Mouse (Mus musculus) ES-CJ7 (cell line): Measurements from ENCODE around the gene Cers6.

Source experiments
- DNase-seq: peaks from one replicate; pipeline ENCODE4 v3.0.0; 2011; ENCODE audit warnings: low read depth, low spot score

The Cers6 gene

DNA sequence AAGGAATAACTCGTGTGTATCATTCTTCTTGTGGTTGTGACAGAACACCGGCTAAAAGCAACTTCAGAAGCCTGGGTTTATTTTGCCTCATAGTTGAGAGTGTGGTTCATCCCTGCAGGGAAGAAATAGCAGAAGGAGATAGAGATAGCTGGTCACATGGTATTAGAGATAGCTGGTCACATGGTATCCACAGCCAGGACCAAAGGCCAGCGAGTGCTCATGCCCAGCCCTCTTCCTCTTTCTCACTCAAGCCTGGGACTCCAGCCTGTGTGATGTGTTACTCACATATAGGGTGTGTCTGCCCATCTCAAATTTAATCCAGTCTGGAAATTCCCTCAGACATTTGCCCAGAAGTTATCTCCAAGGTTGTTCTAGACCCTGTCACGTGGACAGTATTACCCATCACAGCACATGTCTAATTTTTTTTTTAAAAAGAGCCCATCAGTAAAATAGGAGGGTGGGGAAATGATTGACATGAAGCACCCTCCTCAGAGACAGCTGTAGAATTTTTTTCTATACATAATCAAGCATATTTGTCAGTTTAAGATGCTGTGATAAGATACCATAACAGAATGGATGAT lies 17.9 kb downstream of the Cers6 start:
- DNase-seq, result no peak

GRCm38 (mm10) chr2:68884573-68884972 lies 23.3 kb downstream of the Cers6 start:
- DNase-seq, result no peak

- no peak for DNase-seq
Observed at GRCm38 (mm10) chr2:68885206-68885605, 24.0 kb downstream of the Cers6 start.

- peak; percentile 79 for DNase-seq
Observed at GRCm38 (mm10) chr2:68885766-68886496, 24.7 kb downstream of the Cers6 start.

DNA sequence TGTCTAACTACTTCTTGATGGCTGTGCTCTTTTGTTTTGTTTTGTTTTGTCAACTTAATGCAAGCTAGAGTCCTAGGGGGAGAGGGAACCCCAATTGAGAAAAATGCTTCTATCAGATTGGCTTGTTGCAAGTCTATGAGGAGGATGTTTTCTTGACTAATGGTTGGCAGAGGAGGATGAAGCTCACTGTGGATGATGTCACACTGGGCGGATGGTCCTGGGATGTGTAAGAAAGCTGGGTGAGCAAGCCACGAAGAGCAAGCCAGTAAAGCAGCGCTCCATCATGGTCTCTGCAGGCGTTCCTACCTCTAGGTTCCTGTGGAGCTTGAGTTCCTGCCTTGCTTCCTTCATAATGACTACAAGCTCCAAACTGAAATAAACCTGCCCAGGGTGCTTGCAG lies 25.4 kb downstream of the Cers6 start:
- DNase-seq, result peak; percentile 20

DNA sequence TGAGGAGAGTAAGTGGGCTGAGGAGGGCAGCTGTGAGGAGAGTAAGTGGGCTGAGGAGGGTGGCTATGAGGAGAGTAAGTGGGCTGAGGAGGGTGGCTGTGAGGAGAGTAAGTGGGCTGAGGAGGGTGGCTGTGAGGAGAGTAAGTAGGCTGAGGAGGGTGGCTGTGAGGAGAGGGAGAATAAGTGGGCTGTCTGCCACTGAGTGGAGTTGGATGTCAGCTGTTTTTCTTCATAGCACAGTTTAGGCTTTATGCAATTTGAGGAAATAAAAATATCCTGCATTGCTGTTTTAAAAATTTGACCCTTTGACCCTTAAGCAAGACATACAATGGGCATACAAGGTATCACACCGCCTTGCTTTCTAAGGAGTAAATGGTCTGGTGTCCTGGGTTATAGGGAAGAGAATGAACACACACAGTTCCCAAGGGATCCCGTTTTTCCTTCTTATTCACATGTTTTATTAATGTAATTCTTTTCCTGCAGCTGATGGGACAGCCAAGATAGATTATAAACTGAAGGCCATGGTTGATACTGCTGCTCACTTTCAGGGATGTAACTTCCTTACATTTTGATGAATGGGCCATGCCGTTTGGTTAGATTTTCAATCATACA lies 27.0 kb downstream of the Cers6 start:
- DNase-seq, result no peak

- DNase-seq, result peak; percentile 62
Observed at GRCm38 (mm10) chr2:68889661-68890170, 28.5 kb downstream of the Cers6 start.

DNA sequence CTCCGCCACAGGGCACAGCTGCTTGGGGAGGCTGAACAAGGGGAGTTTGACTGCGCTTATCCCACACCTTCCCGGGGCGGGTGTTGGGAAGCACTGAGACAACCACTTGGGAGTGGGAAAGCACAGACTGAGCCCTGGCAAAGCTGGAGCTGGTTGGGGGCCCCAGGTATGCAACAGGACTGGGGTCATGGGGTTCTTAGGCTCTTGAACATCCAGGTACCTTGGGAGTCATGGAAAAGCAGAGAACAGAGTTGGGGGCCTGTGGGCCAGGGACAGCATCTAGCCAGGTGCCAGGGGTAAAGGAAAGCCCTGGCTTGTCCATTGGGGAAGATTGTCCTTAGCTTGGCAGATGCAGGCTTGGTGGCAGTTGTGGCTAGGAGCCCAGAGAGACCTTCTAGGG lies 31.2 kb downstream of the Cers6 start:
- no peak for DNase-seq

DNA sequence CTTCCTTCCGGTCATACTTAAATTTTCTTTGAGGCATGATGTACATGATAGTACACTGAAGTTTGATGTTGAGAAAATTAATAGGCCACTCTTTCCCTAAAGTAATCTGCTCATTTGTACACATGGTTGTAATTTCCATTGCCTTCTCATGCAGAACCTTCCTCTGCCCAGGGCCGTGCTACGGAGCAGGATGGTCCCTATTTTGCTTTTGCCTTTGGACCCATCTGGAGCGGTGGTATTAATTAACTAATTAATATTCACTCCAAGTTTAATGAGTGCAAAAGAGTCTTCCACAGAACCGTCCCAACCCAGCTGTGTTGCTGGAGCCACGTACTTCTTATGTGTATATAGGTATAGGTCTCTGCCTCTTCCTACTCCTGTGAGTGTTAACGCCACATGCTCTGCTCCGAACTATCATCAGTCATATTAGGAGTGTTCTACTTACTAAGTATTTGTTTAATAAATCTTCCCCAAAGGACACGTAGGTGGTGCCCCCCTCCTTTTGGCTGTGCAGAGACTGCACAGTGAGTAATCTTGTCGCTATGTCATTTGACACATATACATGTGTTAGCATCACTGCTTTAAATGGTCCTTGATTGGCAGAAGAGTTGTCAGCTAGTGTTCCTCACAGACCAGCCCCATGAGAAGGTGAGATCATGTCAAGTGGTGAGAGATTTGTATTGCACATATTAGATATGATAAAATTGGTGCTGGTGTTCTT lies 34.0 kb downstream of the Cers6 start:
- no peak for DNase-seq

DNA sequence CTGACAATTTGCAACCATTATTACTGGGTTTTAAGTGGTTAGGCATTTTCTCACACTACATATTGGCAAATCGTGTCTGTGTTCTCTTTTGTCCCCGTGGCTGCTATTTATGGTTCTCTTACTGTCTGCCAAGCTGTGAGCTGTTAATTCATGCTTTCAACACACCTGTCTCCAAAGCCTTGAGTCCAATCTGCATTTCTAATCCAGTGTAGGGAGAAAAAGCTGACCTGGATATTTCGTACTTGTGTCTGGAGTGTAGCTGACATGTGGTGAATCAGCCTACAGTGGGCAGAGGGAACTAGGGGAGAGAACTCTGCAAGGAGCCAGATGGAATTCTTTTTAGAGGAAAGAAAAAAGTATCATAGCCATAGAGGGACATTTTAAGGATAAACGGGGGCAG lies 35.0 kb downstream of the Cers6 start:
- no peak for DNase-seq

DNA sequence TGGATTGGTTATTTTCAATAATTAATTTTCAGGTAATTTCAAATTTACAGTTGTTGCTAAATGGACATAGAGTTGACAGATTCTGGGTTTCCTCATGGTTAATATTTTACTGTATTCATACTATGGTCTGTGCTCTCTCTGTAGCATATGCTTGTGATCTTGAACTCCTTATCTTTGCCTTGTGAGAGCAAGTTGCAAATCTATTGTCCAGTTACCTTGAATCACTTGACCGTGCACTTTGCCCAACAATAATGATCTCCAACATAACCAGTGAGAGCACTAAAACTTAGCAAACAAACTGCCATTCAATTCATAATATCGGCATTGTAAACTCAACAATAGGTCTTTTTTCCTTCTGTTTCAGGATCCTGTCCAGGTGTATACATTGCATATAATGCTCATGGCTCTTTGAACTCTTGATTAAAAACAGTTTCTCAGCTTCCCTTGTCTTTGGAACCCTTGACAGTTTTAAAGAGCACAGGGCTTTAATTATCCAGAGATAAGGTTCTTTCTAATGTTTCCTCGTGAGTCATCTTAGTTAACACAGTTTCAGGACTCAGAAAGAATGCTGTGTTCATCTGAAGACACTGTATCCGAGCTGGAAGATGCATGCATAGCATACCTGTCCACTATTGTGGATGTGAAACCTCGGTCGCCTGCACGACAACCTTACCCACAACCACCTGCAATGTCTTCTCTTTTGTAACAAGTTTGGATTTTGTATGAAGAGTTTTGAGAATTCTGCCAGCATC lies 38.7 kb downstream of the Cers6 start:
- DNase-seq, result no peak

DNA sequence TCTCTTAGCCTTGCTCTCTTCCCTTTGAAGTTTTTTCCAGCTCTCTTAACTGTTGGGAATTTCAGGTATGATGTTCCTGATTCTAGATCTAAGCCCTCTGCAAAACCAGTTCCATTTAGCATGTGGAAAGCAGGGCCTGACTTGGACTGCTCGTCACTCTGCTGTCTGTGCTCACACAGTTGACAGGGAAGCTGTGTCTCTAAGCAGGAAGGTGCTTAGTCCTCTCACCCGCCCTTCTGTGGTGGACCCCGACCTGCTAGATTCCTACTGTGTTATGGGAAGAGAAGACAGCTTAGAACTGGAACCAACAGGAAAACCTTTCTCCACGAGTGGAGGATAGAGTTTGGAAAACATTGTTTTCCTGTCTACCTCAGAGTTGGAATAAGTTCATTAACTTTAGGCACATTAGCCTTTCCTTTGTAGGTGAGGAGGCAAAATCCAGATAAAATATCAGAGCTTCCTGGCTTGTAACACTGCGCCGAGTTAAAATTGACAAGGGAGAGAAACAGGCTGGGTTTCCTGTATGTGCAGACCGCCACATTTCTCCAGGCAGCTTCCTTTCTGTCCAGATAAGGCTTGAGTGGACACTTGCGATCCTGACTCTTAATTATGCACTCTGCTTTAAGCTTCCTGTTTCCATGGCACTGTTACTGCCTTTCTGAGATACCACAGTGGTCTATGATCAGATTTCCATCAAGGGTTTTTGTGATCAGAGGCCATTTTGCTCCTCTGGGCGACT lies 39.6 kb downstream of the Cers6 start:
- DNase-seq, result no peak

GRCm38 (mm10) chr2:68901708-68902107 lies 40.5 kb downstream of the Cers6 start:
- DNase-seq, result no peak

- no peak for DNase-seq
Observed at GRCm38 (mm10) chr2:68902546-68902945, 41.3 kb downstream of the Cers6 start.

DNA sequence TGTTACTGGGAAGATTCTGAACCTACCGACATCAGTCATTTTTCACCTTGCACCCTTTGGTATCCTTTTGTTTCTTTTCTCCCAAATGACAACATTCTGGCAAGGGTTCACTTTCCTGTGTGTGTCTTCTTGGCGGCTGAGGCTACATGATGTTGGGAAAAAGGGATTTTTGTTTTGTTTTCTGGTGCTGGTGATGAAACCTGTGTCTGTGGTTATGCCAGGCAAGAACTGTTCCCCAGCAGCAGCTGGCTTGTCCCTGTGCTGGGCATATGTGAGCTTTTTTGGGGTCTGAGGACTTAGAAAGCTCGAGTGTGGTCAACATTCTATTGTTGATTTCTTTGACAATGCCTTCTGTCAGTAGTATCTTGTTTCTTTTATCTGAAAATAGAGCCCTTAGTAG lies 45.7 kb downstream of the Cers6 start:
- DNase-seq, result no peak

- DNase-seq, result no peak
Observed at GRCm38 (mm10) chr2:68907721-68908463, 46.7 kb downstream of the Cers6 start.

- DNase-seq, result no peak
Observed at GRCm38 (mm10) chr2:68910727-68911126, 49.5 kb downstream of the Cers6 start.

DNA sequence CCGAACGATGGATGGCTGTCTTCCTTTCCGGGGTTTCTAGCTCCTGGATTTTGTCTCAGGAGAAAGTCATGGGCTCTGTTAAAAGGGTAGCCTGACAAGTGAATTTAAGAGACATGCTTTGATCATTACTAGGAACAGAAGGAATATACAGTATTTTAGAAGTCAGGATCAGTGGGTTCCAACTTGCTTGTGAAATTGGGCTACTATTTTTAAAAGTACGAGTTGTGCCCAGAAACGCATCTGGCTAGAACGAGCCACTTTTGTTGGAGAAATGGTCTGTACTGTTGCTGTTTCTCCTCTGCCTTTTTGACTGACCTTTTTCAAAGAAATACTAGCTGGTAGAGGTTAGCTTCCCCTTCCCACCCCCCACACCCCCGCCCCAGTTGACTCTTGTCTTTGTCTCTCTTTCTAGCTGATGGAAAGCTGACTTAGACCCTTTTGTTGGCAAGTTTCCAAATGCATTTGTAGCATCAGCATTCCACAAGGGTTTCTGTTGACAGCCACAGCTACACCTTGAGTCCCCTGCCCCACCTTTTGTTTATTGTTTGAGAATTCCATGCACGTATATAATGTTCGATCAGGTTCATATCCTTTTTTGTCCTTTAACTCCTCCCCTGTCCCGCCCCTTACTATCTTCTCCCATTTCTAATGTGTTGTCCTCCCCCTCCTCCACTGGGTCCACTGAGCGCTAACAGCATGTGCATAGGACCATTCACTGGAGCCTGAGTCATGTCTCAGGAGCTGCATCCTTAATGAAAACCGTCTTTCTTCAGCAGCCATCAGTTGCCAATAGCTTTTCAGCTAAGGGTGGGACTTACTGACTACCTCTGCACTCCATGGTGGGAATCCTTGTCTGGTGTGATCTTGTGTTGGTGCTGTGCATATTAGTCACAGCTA lies 50.6 kb downstream of the Cers6 start:
- DNase-seq, result peak; percentile 68

DNA sequence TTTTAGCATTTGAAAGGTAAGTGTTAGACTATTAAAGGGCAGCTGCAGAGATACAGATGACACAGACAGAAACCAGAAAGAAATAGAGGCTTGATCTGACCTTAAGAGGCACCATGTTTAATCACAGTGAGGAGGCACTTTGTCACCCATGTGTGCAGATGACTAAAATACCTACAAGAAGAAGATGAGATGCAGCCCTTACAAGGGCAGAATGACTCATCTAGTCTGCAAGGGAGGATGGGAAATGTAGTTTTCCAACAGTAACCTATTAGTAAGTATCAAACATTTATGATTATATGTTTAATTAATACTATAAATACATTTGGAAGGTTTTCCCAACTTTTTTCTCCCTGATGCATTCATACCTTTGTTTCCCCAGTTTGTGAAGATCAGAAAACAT lies 54.5 kb downstream of the Cers6 start:
- no peak for DNase-seq
